Mouse (Mus musculus) T-helper 1 cell (primary cell): ENCODE data around the gene Cars.
"Not testable (repeated sequence)": the region's sequence is repeated elsewhere in the genome, so short reads cannot be mapped to it uniquely, and the experiment has no call there.

Experiments used
- in situ Hi-C: fragments of 300-600 bp; cut with MboI, MseI; formaldehyde crosslinking; loops from one replicate; pipeline ENCODE4 v1.15.1; 2025; ENCODE audit warnings: high pct_unique_total_duplicates

Gene Cars

DNA sequence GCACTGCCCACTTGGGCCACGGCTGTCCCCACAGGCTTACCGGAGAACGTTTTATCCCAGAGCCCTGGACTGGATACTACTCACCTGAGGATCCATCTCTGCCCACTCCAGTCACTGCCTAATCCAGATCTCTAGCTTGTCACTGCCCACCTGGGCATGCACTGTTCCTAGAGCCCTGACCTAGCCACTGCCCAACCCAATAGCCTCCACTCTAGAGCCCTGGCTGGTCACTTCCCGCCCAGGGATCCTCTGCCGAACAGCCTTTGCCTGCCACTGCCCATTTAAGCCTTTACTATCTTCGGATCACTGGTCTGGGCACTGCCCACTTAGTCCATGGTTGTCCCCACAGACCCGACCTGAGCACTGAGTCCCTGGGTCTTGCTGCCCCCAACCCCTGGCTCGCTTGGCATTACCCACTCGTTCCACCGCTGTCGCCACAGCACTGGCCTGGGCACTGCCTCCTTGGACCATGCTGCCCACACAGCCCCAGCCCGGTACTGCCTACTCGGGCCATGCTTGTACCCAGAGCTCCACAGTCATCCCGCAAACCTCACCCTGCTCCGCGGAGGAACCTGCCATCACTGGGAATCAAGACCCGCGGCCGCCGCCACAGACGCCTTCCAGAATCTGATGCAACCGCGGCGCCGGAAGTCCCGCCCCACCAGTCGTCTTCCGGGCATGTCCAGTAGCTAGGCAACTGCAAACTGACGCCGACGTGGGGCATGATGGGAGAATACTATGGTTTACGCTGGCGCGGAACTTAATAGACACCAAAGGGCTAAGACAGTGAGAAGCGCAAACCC lies at the start of gene Cars:
TSS of gene Cars (minus strand) at position 663 of the 803 bp plus-strand sequence.
- in situ Hi-C loops, result loop anchor here (5.0 kb wide), 2 partner anchors 93 to 158 kb away; partner anchors contain the start of gene Osbpl5

DNA sequence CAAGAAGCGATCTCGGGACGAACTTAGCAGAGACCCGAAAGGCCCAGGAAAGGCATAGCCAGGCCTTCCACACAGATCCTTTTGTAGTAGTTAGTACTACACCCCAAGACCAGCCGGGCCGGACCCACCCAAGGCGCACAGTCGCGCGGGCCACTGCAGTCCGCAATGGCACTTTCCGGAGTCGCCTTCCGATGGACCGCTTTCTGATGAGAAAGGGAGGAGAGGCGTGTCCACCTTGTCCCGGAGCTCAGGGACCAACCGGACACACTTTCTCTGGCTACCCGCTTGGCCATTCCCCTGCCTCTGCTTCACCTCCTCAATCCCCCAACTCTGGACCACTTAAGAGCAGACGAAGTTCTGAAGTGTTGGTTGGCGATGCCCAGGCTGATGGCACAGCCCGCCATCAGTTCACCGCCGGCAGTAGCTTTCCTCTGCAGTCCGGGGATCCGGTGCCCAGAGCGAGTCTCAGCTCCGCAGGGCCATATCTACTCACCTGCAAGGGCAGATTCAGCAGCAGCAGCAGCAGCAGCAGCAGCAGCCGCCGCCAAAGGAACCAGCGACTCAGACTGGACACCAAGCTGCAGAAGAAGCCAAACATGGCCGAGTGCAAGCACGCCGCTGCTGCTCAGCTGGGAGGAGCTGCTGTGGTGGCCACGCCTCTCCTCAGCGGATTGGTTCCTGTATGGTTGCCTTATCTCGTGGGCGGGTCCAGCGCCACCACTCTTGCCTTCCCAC lies 49.3 kb upstream of the Cars start, which contains the start of gene Tnfrsf22:
TSS of gene Tnfrsf22 (minus strand) at position 628 of the 735 bp plus-strand sequence.
- in situ Hi-C loops, result no loop called here

DNA sequence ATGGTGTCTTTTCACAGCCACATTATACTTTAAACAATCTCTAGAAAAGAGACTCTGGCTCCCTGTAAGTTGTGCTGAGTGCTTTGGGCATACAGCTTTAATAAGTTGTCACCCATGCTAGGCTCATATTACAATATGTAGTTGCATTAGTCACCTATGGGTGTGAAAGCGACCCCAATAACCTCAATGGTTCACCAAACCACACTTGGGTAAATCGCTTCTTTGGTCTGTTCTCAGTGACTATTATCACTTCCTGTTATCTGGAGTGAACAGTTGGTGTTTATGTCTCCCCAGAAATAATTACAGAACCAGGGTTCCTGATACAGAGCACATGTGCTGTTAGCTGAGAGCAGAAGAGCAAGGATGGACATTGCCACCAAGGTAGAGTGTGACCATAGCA lies 44.1 kb upstream of the Cars start:
- in situ Hi-C loops, result not testable (repeated sequence)

DNA sequence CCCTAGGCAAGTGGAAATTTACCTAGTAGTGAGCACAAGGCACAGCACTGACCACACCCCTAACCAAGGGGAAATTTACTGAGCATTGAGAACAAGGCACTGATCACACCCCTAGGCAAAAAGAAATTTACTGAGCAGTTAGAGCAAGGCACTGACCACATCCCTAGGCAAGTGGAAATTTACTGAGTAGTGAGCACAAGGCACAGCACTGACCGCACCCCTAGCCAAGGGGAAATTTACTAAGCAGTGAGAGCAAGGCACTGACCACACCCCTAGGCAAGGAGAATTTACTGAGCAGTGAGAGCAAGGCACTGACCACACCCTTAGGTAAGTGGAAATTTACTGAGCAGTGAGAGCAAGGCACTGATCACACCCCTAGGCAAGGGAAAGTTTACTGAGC lies 36.8 kb upstream of the Cars start:
- in situ Hi-C loops, result no loop called here

DNA sequence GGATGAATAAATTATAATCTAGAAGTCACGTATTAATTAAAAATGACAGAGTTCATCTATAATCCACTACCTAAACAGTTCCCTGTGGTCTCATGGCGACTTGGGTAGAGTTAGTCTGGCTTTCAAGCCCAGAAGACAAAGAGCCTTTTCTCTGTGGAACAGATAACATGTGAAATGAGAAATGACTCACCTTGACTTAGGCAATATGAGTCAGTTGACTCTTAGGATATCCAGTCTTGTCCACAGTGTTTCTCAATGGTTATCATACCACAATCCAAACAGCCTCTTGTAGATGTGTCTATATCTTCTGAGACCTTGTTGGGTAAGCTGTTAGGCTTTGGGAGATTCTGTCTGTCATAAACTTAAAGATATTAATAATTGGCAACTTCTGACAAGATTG lies 31.6 kb upstream of the Cars start:
- in situ Hi-C loops, result no loop called here

DNA sequence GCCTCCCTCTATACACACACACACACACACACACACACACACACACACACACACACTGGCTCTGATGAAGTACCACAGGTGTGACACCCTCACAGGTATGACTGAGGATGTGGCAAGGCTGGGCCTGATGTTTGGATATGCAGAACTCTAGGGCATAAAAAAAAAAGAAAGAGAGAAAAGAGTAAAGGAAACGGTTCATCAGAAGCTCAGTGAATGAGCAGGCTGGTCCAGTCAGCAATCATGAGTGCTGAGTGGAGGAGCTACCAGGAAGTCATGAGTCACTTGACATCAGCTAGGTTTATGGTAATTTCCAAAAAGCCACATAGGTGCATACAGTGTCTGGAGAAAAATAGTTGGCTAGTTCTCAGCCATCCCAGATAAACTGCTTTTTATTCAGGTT lies 29.6 kb upstream of the Cars start:
- in situ Hi-C loops, result loop anchor here (10.0 kb wide), 1 partner anchor 55 kb away; the partner anchor contains the start of gene Tnfrsf23

GRCm38 (mm10) chr7:143628540-143628939 lies 28.6 kb upstream of the Cars start, which contains the start of gene Tnfrsf26:
Gene Tnfrsf26, minus strand, starts transcription at chr7:143628722.
- in situ Hi-C loops, result loop anchor here (10.0 kb wide), 1 partner anchor 56 kb away; the partner anchor contains the start of gene Tnfrsf23

GRCm38 (mm10) chr7:143627555-143628286 lies 27.8 kb upstream of the Cars start:
- in situ Hi-C loops, result loop anchor here (10.0 kb wide), 1 partner anchor 57 kb away; the partner anchor contains the start of gene Tnfrsf23

DNA sequence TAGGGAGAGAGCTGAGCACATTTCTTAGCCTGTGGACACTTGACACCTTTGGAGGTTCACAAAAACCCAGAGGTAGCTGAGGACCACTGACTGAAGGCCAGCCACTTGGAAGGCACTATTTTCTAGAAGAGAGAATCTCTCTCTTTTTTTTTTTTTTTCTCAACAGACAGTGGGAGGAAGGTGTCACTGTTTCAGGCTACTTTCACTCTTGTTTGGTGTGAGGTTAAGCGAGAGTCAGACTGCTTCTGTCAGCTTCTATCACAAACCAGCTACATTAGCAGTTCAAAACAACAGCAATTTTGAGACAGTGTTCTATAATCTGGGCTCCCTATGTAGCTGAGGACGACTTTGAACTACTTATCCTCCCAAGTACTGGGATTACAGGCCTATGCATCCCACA lies 26.3 kb upstream of the Cars start:
- in situ Hi-C loops, result loop anchor here (10.0 kb wide), 1 partner anchor 59 kb away; the partner anchor contains the start of gene Tnfrsf23

DNA sequence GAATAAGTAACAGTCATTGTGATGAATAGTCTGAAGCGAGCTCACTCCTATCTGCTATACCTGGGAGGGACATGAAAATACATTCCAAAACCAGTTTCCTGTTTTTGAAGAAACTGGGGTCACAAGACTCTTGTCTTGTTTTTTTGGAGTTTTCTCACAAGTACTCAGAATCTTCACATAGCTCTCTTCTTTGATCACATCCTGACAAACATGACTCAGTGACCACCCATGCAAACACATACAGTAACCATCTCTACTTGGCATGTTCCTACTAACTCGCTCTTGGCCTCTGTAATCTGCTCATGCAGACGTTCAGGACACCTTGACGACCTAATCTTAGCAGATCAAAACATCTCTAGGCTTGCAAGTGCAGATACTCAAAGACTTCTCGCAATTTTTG lies 25.3 kb upstream of the Cars start:
- in situ Hi-C loops, result loop anchor here (10.0 kb wide), 1 partner anchor 60 kb away; the partner anchor contains the start of gene Tnfrsf23

GRCm38 (mm10) chr7:143624561-143624960 lies 24.7 kb upstream of the Cars start:
- in situ Hi-C loops, result loop anchor here (10.0 kb wide), 1 partner anchor 60 kb away; the partner anchor contains the start of gene Tnfrsf23

GRCm38 (mm10) chr7:143620951-143621350 lies 21.1 kb upstream of the Cars start:
- in situ Hi-C loops, result loop anchor here (10.0 kb wide), 1 partner anchor 64 kb away; the partner anchor contains the start of gene Tnfrsf23

GRCm38 (mm10) chr7:143614404-143615135 lies 14.7 kb upstream of the Cars start:
- in situ Hi-C loops, result no loop called here

DNA sequence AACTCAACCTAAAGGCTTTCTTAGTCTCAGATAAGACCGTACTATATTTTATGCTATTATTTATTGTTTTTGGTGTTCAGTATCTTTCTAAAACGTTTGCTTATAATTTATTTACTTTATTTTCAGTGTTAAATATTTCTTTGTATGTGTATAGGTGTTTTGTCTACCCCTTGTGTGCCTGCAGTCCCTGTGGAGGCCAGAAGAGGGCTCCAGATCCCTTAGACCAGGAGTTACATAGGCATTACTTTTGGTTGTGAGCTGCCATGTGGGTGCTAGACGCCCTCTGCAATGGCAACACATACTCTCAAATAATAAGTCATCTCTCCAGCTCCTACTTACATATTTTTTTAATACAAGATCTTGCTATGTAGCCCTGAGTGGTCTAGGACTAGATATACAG lies 12.3 kb upstream of the Cars start:
- in situ Hi-C loops, result no loop called here

DNA sequence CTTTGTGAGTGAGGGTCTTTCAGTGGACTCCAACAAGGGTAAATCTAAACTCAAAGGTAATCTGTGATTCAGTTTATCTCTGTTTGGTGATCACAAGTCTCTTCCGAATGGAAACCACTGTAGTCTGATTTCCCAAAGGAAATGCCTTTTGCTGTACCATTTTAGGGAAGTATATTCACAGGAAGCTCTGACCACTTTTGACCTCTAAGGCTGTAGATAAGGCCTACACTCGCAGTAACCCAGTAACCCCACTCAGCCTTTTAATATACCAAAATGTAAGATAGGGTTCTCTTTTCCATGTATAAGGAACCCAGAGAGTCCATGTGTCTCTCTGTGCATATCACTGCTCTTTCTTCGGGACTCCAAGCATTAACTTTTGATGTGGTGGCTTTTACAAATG lies 5.4 kb upstream of the Cars start:
- in situ Hi-C loops, result no loop called here

DNA sequence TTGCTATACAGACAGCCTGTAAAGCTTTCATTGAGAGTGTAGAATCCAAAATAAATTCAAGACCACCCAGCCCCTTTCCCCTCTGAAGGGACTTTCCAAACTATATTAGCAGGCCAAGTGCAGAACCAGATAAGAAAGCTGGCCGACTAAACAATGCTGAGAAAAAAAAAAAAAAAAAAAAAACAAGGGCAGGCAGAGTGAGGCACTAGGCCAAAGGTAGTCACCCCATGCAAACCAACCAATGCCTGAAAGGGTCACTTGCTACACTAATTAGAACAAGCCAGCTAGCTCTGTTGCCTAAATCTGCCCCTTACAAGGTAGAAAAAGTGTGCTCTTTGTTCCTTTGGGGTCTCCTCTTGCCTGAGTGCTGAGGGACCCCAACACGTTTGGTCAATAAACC lies 5.0 kb upstream of the Cars start:
- in situ Hi-C loops, result no loop called here

GRCm38 (mm10) chr7:143601705-143602104 lies 1.8 kb upstream of the Cars start:
- in situ Hi-C loops, result no loop called here

- in situ Hi-C loops, result no loop called here
Observed at GRCm38 (mm10) chr7:143600231-143600740, 396 bp upstream of the Cars start.

DNA sequence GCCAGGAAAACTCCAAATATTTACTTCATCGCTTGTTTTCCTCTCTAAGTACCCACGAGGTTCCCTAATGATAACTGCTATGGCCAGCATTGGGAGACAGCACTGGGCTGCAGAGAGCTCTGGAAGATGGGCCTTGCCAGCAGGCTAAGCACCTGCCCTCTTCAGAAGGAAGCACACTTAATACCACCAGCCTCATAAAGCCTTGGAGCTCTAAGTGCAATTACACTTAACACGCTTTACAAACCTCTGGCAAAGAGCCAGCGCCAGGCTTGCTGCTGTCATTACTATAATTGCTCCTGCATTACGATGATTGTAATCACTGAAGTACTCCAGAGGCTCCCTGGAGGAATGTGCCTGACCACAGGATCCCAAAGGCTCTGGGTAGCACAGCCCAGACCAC lies 5.0 kb downstream of the Cars start:
- in situ Hi-C loops, result loop anchor here (5.0 kb wide), 2 partner anchors 97 to 162 kb away; partner anchors contain the start of gene Osbpl5

DNA sequence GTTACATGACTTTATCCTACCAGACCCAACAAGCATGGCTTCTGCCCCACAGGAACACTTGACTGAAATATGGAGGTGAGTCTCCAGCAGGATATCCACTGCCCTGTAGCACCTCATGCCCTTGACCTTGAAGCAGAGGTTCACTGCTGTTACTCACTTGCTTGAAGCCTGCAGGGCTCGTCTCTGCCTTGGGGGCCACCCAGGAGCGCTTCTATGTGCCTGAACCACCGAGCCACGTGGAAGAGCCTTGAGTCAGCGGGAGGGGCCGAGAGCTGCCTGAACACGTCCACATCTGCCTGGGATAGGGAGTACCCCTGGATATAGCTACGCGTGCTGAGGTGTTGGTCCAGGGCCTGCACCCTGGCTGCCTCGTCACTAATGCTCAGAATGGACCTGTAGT lies 7.6 kb downstream of the Cars start:
- in situ Hi-C loops, result no loop called here
